Mouse (Mus musculus): Measurements from ENCODE around the gene Smagp.

DNA sequence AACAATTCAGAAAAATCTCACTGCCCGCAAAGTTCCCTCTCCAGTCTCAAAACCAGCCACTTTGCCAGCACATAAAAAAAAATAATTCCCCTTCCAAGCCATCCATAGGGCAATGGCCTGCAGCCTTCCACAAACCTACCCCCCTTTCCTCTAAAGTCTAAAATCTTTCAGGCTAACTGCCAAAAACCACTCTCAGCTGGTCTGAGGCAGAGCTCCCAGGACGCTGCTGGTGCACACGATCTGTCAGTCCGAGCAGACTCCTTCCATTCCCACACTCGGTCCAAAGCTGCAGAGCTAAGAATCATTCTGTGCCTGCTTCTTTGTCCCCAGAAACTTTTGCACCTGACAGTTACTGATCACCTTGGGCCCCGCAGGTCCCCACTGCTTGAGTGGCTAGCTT is 62.8 kb downstream of the Smagp start:
- TF ChIP-seq CTCF (conservative IDR thresholded peaks at IDR 0.05; ENCODE audit: low read length) = no peak
- TF ChIP-seq NANOG (IDR thresholded peaks at IDR 0.05; ENCODE audit: borderline replicate concordance, low read length) = no peak
- TF ChIP-seq POU5F1 (IDR thresholded peaks at IDR 0.05; ENCODE audit: borderline replicate concordance, low read length) = no peak
